Mouse (Mus musculus) kidney, adult 2 months (tissue): ENCODE measurements around the gene Ulk4. TPM values are rescaled to one million over a fixed set of nuclear protein-coding genes. Genes with fewer than 3 reads are reported as not detected.

Experiments
- DNase-seq: peaks from one replicate; pipeline ENCODE4 v3.0.0; 2021
- H3K27ac ChIP-seq: fragments of 200-500 bp; 2 replicates; pipeline ENCODE4 v1.5.1; 2012; ENCODE audit warnings: low read depth, low read length, control low read depth, inconsistent platforms; ENCODE audit not compliant: insufficient read depth
- H3K27me3 ChIP-seq: fragments of 200-500 bp; replicated peaks from 2 replicates; pipeline ENCODE4 v1.6.1; 2012; ENCODE audit warnings: mild to moderate bottlenecking, moderate library complexity, low read length, inconsistent platforms; ENCODE audit not compliant: control insufficient read depth, insufficient read depth
- H3K36me3 ChIP-seq: fragments of 200-500 bp; 2 replicates; pipeline ENCODE4 v1.6.1; 2012; ENCODE audit warnings: mild to moderate bottlenecking, moderate library complexity, low read length, inconsistent platforms; ENCODE audit not compliant: control insufficient read depth, insufficient read depth
- H3K4me1 ChIP-seq: fragments of 200-500 bp; 2 replicates; pipeline ENCODE4 v1.6.1; 2011; ENCODE audit warnings: low read length; ENCODE audit not compliant: control insufficient read depth, insufficient read depth
- H3K4me3 ChIP-seq: fragments of 200-500 bp; 2 replicates; pipeline ENCODE4 v1.5.1; 2011; ENCODE audit warnings: mild to moderate bottlenecking, low read depth, low read length, control low read depth; ENCODE audit not compliant: insufficient read depth
- CTCF ChIP-seq: fragments of 200-500 bp; conservative IDR thresholded peaks from 2 replicates; pipeline ENCODE4 v1.5.1; 2011; ENCODE audit warnings: low read depth, mild to moderate bottlenecking, control low read depth, low read length, moderate library complexity, mixed read lengths; ENCODE audit not compliant: insufficient read depth, insufficient read length
- POLR2A ChIP-seq: fragments of 200-500 bp; IDR thresholded peaks from one replicate; pipeline ENCODE4 v1.6.1; 2011; ENCODE audit warnings: low read depth, low read length, control low read depth
- WGBS: fragments of 180-500 bp; shearing (Covaris S2); methylation state at CpG from one replicate; pipeline ENCODE4 v1.1.7; 2018; 5-methylcytosine and 5-hydroxymethylcytosine counted together
- polyA plus RNA-seq: library from polyadenylated mRNA; depleted of rRNA; stranded (reverse); fragments of >200 nt; gene quantifications from 2 replicates; pipeline ENCODE4 v1.2.3, GENCODE M21; 2012

The Ulk4 gene
- polyA plus RNA-seq, 1 experiment, result 1.9 TPM

DNA sequence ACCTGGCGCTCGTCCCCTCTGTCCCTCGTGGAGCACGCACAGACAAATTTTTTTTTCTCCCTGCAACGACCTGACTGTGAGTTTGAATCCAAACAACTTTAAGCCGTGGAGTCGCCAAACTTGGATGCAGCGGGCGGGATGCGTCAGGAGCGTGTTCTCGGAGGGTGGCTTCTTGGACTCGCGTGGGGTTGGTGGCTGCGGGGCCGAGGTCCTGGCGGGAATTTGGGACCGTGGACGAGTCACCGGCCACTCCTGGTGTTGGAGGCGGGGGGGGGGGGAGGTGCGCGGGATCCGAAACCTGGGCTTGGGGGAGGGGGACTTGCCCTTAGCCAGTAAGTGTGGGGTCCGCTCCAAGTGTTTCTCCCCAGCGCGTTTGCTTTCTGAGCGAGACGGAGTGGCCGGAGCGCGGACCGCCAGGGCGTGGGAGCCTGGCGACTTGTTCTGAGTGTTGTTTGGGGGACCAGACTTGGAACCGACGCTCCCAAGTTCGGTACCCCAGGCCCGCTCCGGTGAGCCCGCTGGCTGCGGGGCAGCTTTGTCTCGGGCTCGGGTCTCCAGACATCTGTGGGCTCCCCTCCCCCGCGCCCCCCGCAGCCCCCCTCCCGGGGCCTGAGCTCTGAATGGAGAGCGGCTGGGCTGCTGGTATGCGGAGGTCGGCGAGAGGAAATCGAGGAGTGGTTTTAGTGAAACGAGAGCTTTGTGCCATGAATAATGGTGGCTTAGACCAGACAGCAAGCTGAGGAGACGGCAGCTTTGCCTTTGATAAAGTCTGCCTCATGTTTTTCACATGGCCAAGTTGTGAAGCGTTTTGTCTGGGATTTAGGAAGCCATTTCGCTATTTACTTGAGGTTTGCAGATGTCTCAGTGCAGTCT is 342.9 kb downstream of the Ulk4 start:
- Histone ChIP-seq H3K36me3 (no peaks in the 10 kb centered on the region), H3K4me1 (peaks cover 26% of the 10 kb centered on the region), H3K27me3 (no peaks in the 10 kb centered on the region), H3K27ac (peak overlapping the region; percentile 83), H3K4me3 (peak overlapping the region; percentile 99)
- peak; percentile 44 for DNase-seq
- WGBS, result 1% methylated on average over 57 of the region's 57 CpGs
- TF ChIP-seq CTCF, result no peak
- no peak for TF ChIP-seq POLR2A

DNA sequence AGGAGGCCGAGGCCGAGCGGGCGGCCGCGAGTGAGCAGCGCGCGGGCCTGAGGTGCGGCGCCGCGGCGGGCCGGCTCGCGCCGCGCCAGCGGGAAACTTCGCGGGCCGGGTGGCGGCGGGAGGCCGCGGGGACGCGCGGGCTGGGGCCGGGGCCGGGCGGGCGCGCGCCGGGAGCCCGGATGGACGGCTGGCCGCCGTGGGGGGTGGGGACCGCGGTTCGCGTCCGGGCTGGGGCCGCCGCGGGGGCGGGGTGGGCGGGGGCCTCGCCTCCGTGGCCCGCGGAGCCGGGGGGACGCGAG is 343.5 kb downstream of the Ulk4 start:
- Histone ChIP-seq H3K27ac (peak overlapping the region; percentile 89), H3K27me3 (no peaks in the 10 kb centered on the region), H3K4me3 (peak overlapping the region; percentile 99), H3K4me1 (peaks cover 25% of the 10 kb centered on the region), H3K36me3 (no peaks in the 10 kb centered on the region)
- TF ChIP-seq POLR2A, result no peak
- no peak for TF ChIP-seq CTCF
- 9% methylated on average over 53 of the region's 58 CpGs for WGBS
- no peak for DNase-seq

DNA sequence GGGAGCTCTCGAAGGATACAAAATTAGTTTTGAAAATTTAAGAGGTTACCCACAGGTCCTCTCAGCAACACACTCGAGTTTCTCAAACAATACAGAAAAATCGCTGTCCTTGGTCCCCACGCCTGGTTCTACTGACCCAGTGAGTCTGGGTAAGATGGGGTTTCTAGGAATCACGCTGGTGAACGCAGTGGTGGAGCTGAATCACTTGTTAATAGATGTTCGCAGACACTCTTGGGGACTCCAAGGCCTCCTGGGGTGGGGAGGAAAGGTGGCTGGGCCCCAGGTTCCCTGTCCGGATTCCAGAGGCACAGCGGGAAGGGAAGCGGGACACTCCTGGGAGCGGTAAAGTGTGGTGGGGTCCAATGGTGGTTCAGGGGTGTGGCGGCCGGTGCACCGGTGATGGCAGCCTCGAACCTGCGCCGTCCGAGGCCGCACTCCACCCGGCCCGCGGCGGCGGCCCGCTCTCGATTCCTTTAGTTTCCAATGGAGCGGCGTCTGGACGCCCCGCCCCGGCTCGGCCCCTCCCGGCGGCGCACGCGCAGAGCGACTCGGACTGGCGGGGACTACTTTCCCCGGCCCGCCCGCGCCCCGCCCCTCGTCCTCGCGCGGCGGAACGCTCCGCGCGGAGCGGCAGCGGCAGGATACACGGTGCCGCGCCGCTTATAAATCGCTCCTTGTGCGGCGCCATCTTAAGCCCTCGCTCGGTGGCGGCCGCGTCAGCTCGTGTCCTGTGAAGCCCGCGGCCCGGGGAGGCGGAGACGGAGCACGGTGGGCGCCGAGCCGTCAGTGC is 344.0 kb downstream of the Ulk4 start:
- H3K4me1 ChIP-seq, result peaks cover 20% of the 10 kb centered on the region
- H3K4me3 ChIP-seq, result peak overlapping the region; percentile 99
- peak; percentile 98 for TF ChIP-seq POLR2A
- TF ChIP-seq CTCF, result no peak
- H3K36me3 ChIP-seq, result no peaks in the 10 kb centered on the region
- 7% methylated on average over 75 of the region's 78 CpGs for WGBS
- DNase-seq, result peak; percentile 98
- no peaks in the 10 kb centered on the region for H3K27me3 ChIP-seq
- peak overlapping the region; percentile 89 for H3K27ac ChIP-seq

DNA sequence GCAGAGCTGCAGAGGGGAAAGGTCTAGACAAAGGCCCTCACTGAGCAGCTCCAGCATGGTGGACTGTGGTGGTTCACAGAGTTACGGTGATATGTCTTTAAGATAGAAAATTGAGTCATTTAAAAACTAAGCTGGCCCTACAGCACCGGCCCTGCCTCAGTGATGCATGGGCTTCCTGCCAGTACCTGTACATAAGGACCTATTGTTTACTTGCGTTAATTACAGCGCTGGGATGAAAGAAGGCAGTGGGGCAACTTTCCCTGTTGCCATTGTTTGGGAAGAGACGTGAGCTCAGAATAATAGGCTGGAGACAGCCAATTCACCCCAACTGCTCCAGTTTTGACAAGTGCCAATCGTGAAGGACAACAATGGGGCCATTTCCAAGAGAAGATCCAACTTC is 344.6 kb downstream of the Ulk4 start:
- DNase-seq, result no peak
- no peak overlapping the region for H3K27ac ChIP-seq
- WGBS, result 78% methylated on average over 6 of the region's 6 CpGs
- no peaks in the 10 kb centered on the region for H3K27me3 ChIP-seq
- H3K36me3 ChIP-seq, result no peaks in the 10 kb centered on the region
- H3K4me3 ChIP-seq, result no peak overlapping the region
- TF ChIP-seq POLR2A (no peak), CTCF (no peak)
- H3K4me1 ChIP-seq, result peaks cover 15% of the 10 kb centered on the region

DNA sequence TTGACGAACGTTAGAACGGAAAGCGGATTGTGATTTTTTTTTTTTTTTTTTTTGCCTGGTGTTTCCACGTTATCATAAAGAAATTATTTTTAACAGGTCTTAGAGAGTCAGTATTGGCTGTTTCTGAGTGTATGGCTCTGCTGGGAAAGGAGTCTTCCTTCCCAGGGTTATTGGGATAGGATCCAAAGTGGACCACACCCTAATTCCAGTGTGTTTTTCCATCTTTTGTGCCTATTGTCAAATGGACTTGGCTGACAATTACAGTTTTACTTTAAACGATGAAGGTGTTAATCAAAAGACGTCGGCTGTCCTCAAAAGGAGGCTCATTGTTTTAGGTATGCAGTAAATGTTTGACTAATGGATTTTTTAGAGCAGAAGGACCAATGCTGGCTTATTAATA is 346.2 kb downstream of the Ulk4 start:
- Histone ChIP-seq H3K4me3 (no peak overlapping the region), H3K27me3 (no peaks in the 10 kb centered on the region), H3K4me1 (peaks cover 5% of the 10 kb centered on the region), H3K27ac (no peak overlapping the region), H3K36me3 (no peaks in the 10 kb centered on the region)
- TF ChIP-seq POLR2A, result no peak
- 54% methylated on average over 8 of the region's 8 CpGs for WGBS
- DNase-seq, result peak; percentile 59

DNA sequence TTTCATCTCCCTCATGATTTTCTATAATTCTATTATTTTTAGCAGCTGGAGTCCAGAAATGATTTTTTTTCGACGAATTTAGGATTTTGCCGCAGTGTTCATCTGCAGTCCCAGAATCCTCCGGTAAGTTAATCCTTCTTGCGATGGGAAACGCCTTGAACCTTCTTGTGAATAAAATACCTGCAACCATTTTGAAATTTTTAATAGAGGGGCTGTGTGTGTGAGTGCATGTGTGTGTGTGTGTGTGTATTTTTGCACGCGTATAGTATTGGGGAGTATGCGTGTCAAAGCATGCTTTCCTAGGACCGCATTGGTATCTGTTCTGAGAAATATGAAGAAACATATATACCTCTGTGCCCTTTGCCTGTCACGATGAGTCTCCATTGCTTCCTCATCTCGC is 347.0 kb downstream of the Ulk4 start:
- Histone ChIP-seq H3K4me1 (no peaks in the 10 kb centered on the region; the same call in 1 of the 2 replicates), H3K4me3 (no peak overlapping the region), H3K27me3 (no peaks in the 10 kb centered on the region), H3K36me3 (no peaks in the 10 kb centered on the region), H3K27ac (no peak overlapping the region)
- WGBS, result 98% methylated on average over 12 of the region's 12 CpGs
- TF ChIP-seq POLR2A, result no peak
- no peak for TF ChIP-seq CTCF
- DNase-seq, result no peak

DNA sequence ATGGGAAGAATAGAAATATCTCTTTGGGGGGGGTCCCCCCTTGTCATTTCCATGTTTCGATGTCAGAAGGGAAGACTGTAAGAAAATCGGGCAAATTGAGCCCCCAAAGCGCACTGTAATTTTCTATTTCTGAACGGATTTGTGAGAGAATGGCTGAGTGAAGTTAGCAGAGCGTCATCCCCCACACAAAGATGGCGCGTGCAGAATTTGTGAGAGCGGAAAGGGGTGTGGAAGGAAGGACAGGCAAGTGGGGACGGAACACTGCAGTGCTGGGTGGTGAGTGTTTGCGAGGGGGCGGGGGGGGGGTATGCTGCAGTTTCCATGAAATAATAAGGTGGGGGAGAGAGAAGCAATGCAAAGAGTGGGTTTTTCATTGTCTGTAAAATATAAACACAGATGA is 347.9 kb downstream of the Ulk4 start, which contains the start of gene Ctnnb1:
TSS of gene Ctnnb1 (plus strand) at position 136 of the 400 bp plus-strand sequence.
- no peak for TF ChIP-seq POLR2A
- Histone ChIP-seq H3K4me1 (no peaks in the 10 kb centered on the region), H3K36me3 (no peaks in the 10 kb centered on the region), H3K27ac (no peak within 1 kb of the TSS), H3K27me3 (no peaks in the 10 kb centered on the region), H3K4me3 (no peak within 1 kb of the TSS)
- no peak for DNase-seq
- WGBS, result 91% methylated on average over 11 of the region's 11 CpGs
